Mouse (Mus musculus) Patski (cell line): ENCODE data around the gene Isyna1. TPM values are rescaled to one million over a fixed set of nuclear protein-coding genes. Genes with fewer than 3 reads are reported as not detected.

Experiments
- ATAC-seq: fragments of 100-300 bp; one replicate; pipeline ENCODE4 v1.8.0; 2021
- CTCF ChIA-PET: fragments of 350-600 bp; sonication (Branson Sonifier 250); formaldehyde crosslinking; loops from one replicate; lab custom pipeline; 2022; ENCODE audit warnings: inconsistent platforms; lab: Charles Lee
- POLR2A ChIA-PET: fragments of 350-600 bp; sonication (Branson Sonifier 250); formaldehyde crosslinking; loops from one replicate; lab custom pipeline; 2022; ENCODE audit warnings: antibody characterized with exemption, inconsistent platforms; lab: Charles Lee
- DNase-seq: peaks from one replicate; pipeline ENCODE4 v3.0.0-alpha.2; 2011; ENCODE audit warnings: low read depth, low spot score
- H3K27me3 ChIP-seq: fragments of 371-371 bp; one replicate; pipeline ENCODE4 v1.5.1; 2021
- CTCF ChIP-seq: fragments of 100-300 bp; IDR thresholded peaks from one replicate; pipeline ENCODE4 v1.5.1; 2021
- in situ Hi-C: fragments of 300-500 bp; cut with MboI; formaldehyde crosslinking; loops from 3 replicates; pipeline ENCODE4 v1.11.1; 2018; ENCODE audit warnings: low pct_unique_long_range_greater_than_20kb, mixed read lengths
- polyA plus RNA-seq: library from polyadenylated mRNA; unstranded; gene quantifications from one replicate; pipeline ENCODE4 v1.2.3, GENCODE M21; 2021

Gene Isyna1
- polyA plus RNA-seq, 1 experiment from 2014 or later = 6.4 TPM

GRCm38 (mm10) chr8:70594621-70595564 lies 720 bp downstream of the Isyna1 start:
- in situ Hi-C loops = no loop called here

GRCm38 (mm10) chr8:70595811-70596210 lies 1.6 kb downstream of the Isyna1 start:
- in situ Hi-C loops = no loop called here
- ATAC-seq = no peak
- POLR2A ChIA-PET = interaction anchor here (1.0 kb wide), 1 partner anchor 13 kb away, joined by 6 read pairs; the partner anchor contains the start of gene Ssbp4
- CTCF ChIA-PET = no interaction called here
- H3K27me3 ChIP-seq = no peaks in the 10 kb centered on the region
- no peak for TF ChIP-seq CTCF
- no peak for DNase-seq

More at GRCm38 (mm10) chr8:70594621-70595564, 720 bp downstream of the Isyna1 start:
- ATAC-seq (no peak), DNase-seq (no peak)
- CTCF ChIA-PET = no interaction called here
- H3K27me3 ChIP-seq = no peaks in the 10 kb centered on the region
- POLR2A ChIA-PET = no interaction called here
- TF ChIP-seq CTCF = no peak

- CTCF ChIA-PET = interaction anchor here (0.8 kb wide), 1 partner anchor 10 kb away, joined by 3 read pairs; no protein-coding TSS in a partner anchor
- TF ChIP-seq CTCF = no peak
- POLR2A ChIA-PET = interaction anchor here (1.0 to 1.3 kb wide), 2 partner anchors 10 to 12 kb away, joined by 3 to 6 read pairs; partner anchors contain the start of gene Ssbp4
- in situ Hi-C loops = no loop called here
- no peak for ATAC-seq
- no peak for DNase-seq
- no peaks in the 10 kb centered on the region for H3K27me3 ChIP-seq
Measured at GRCm38 (mm10) chr8:70596216-70596615, 2.0 kb downstream of the Isyna1 start.

GRCm38 (mm10) chr8:70596775-70597416 lies 2.7 kb downstream of the Isyna1 start:
- ATAC-seq (no peak), DNase-seq (no peak)
- TF ChIP-seq CTCF = no peak
- ChIA-PET POLR2A (interaction anchor here (1.0 to 1.3 kb wide), 2 partner anchors 11 to 12 kb away, joined by 3 to 6 read pairs; partner anchors contain the start of gene Ssbp4), CTCF (interaction anchor here (0.8 kb wide), 1 partner anchor 9 kb away, joined by 3 read pairs; no protein-coding TSS in a partner anchor)
- H3K27me3 ChIP-seq = no peaks in the 10 kb centered on the region
- in situ Hi-C loops = no loop called here

GRCm38 (mm10) chr8:70597417-70598272 lies 3.5 kb downstream of the Isyna1 start:
- DNase-seq (no peak), ATAC-seq (no peak)
- TF ChIP-seq CTCF = no peak
- in situ Hi-C loops = no loop called here
- no peaks in the 10 kb centered on the region for H3K27me3 ChIP-seq
- ChIA-PET CTCF (no interaction called here), POLR2A (interaction anchor here (1.3 kb wide), 1 partner anchor 11 kb away, joined by 3 read pairs; no protein-coding TSS in a partner anchor)

- no peak for DNase-seq
- H3K27me3 ChIP-seq = no peaks in the 10 kb centered on the region
- POLR2A ChIA-PET = no interaction called here
- no peak for TF ChIP-seq CTCF
- CTCF ChIA-PET = no interaction called here
- in situ Hi-C loops = no loop called here
- no peak for ATAC-seq
Measured at GRCm38 (mm10) chr8:70598283-70598682, 4.1 kb downstream of the Isyna1 start.

GRCm38 (mm10) chr8:70598722-70599121 lies 4.5 kb downstream of the Isyna1 start:
- POLR2A ChIA-PET = no interaction called here
- DNase-seq = no peak
- CTCF ChIA-PET = interaction anchor here (1.9 kb wide), 1 partner anchor 12 kb away, joined by 5 read pairs; no protein-coding TSS in a partner anchor
- H3K27me3 ChIP-seq = no peaks in the 10 kb centered on the region
- no peak for TF ChIP-seq CTCF
- in situ Hi-C loops = no loop called here
- ATAC-seq = no peak

GRCm38 (mm10) chr8:70599507-70600290 lies 5.5 kb downstream of the Isyna1 start:
- POLR2A ChIA-PET = no interaction called here
- no peaks in the 10 kb centered on the region for H3K27me3 ChIP-seq
- CTCF ChIA-PET = interaction anchor here (1.5 to 1.9 kb wide), 2 partner anchors 11 to 39 kb away, joined by 3 to 5 read pairs; no protein-coding TSS in a partner anchor
- no peak for DNase-seq
- no peak for ATAC-seq
- in situ Hi-C loops = no loop called here
- no peak for TF ChIP-seq CTCF
